ENCODE assay signal across 30 mouse cellular contexts in the genomic region with DNA sequence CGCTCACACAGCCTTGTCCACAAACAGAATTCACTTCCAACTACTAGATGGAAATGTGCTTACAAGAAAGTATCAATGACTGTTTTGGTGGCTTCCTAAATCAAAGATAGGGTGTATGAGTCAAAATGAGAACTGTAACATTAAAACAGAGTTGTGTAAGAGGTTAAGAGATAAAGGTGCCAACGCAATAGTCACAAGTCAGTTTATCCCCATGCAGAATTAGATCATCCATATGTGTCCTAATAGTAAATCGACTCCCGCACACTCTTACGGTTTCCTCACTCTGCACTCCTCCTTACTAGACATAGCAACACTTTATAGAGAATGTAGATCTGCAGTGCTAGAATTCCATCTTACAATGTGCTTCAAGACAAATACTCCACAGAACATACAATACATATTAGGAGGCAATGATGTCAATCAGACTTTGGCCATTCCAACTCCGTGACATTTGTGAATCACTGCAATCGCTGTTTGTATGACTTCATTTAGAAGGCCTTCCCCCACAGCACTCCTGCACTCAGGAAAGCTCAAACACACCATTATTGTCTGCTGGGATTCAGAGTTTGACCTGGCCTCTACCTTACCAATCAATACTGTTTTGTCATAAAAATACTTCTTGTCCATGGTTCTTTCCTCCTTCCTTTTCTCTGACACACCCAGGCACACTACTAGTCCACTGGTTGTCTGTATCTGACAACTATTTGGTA. TPM values are rescaled to one million over a fixed set of nuclear protein-coding genes. Genes with fewer than 3 reads are reported as not detected.
DNase-seq lines count a peak whose midpoint lies in the region; ATAC-seq and TF ChIP-seq lines count a peak whose summit lies in the region.
"Had no signal": no experiment of that assay in that cellular context is flagged by ENCODE, and none has a peak within 500 bp of the region (broad histone marks: within the 10 kb centered on the region; RNA-seq: fewer than 3 reads in every experiment).

No protein-coding gene starts in this region.

- no peak for TF ChIP-seq CTCF in heart, adult 2 months (IDR thresholded peaks at IDR 0.05)
- TF ChIP-seq CTCF in liver, embryonic 14.5 days (IDR thresholded peaks at IDR 0.05; ENCODE audit: low read depth): no peak

- no peak for DNase-seq in heart, adult 2 months
- no peak for DNase-seq in liver, embryonic 14.5 days (ENCODE audit: low read depth in 3 of 3, low spot score in 3 of 3)
- no peak for DNase-seq in retina, postnatal 1 day
- DNase-seq in hindbrain, embryonic 10.5 days (ENCODE audit: low spot score): no peak
- no peak for DNase-seq in thymus, postnatal 36 days
- DNase-seq: adrenal gland, postnatal 10 days; B cell, adult 2 months; cerebellum, adult 11-12 months; cerebellum, adult 9-11 months; gastrocnemius, postnatal 36 days; heart, postnatal 14 days; kidney, adult 11 months; kidney, postnatal 25 days; lung, embryonic 14.5 days; lung, postnatal 36 days; thymus, adult 2 months had no signal

- H3K9ac ChIP-seq in heart, embryonic 12.5 days: no peak overlapping the region
- H3K9ac ChIP-seq in heart, adult 2 months (ENCODE audit: low read depth, low read length): no peak overlapping the region
- H3K9ac ChIP-seq in intestine, embryonic 16.5 days (ENCODE audit: low read depth, low read length): no peak overlapping the region
- no peak overlapping the region for H3K9ac ChIP-seq in liver, embryonic 14.5 days (replicated peaks)
- H3K9ac ChIP-seq: embryonic facial prominence, embryonic 13.5 days; forebrain, embryonic 15.5 days; limb, embryonic 13.5 days; lung, embryonic 14.5 days; midbrain, embryonic 13.5 days; neural tube, embryonic 13.5 days had no signal

- no peaks in the 10 kb centered on the region for H3K27me3 ChIP-seq in heart, embryonic 12.5 days (replicated peaks)
- no peaks in the 10 kb centered on the region for H3K27me3 ChIP-seq in heart, adult 2 months (ENCODE audit: control insufficient read depth, insufficient read depth, low read length)
- H3K27me3 ChIP-seq in intestine, embryonic 16.5 days (replicated peaks; ENCODE audit: control insufficient read depth, insufficient read depth, low read length): no peaks in the 10 kb centered on the region
- H3K27me3 ChIP-seq in liver, embryonic 14.5 days (ENCODE audit: control insufficient read depth, insufficient read depth, low read length): no peaks in the 10 kb centered on the region
- H3K27me3 ChIP-seq in hindbrain, embryonic 10.5 days (ENCODE audit: insufficient read depth, poor library complexity, severe bottlenecking): no peaks in the 10 kb centered on the region
- H3K27me3 ChIP-seq: embryonic facial prominence, embryonic 13.5 days; forebrain, embryonic 15.5 days; limb, embryonic 13.5 days; megakaryocyte, embryonic 14.5 days; midbrain, embryonic 13.5 days; neural tube, embryonic 13.5 days had no signal

- 78% methylated on average over 7 of the region's 7 CpGs for WGBS in heart, embryonic 12.5 days
- 76% methylated on average over 7 of the region's 7 CpGs for WGBS in heart, adult 2 months
- 75% methylated on average over 7 of the region's 7 CpGs for WGBS in intestine, embryonic 16.5 days
- WGBS in liver, embryonic 14.5 days (ENCODE audit: insufficient replicate concordance): 76% methylated on average over 7 of the region's 7 CpGs
- WGBS in hindbrain, embryonic 10.5 days: 93% methylated on average over 7 of the region's 7 CpGs

- no peak for TF ChIP-seq POLR2A in heart, adult 2 months (IDR thresholded peaks at IDR 0.05; ENCODE audit: insufficient read depth, low read depth, low read length)

- H3K4me2 ChIP-seq in heart, embryonic 12.5 days: no peak overlapping the region
- no peak overlapping the region for H3K4me2 ChIP-seq in intestine, embryonic 16.5 days (ENCODE audit: low read depth, low read length)
- peak overlapping the region; percentile 77 for H3K4me2 ChIP-seq in liver, embryonic 14.5 days (ENCODE audit: low read depth)
- H3K4me2 ChIP-seq: embryonic facial prominence, embryonic 13.5 days; forebrain, embryonic 15.5 days; limb, embryonic 13.5 days; lung, embryonic 14.5 days; midbrain, embryonic 13.5 days; neural tube, embryonic 13.5 days had no signal

- no peak overlapping the region for H3K4me3 ChIP-seq in heart, embryonic 12.5 days
- H3K4me3 ChIP-seq in heart, adult 2 months: no peak overlapping the region
- no peak overlapping the region for H3K4me3 ChIP-seq in intestine, embryonic 16.5 days (ENCODE audit: low read length)
- no peak overlapping the region for H3K4me3 ChIP-seq in liver, embryonic 14.5 days (ENCODE audit: insufficient read depth in 1 of 2, low read depth in 2 of 2, low read length in 2 of 2)
- H3K4me3 ChIP-seq in hindbrain, embryonic 10.5 days: no peak overlapping the region
- H3K4me3 ChIP-seq: embryonic facial prominence, embryonic 13.5 days; forebrain, embryonic 10.5 days; forebrain, embryonic 15.5 days; layer of hippocampus, adult 2 months; left cerebral cortex, adult 2 months; limb, embryonic 13.5 days; midbrain, embryonic 13.5 days; neural tube, embryonic 13.5 days had no signal

- peaks cover 13% of the 10 kb centered on the region for H3K79me2 ChIP-seq in heart, adult 2 months (replicated peaks; ENCODE audit: control insufficient read depth, insufficient read depth, low read length)

- peaks cover 42% of the 10 kb centered on the region for H3K4me1 ChIP-seq in heart, embryonic 12.5 days (replicated peaks)
- H3K4me1 ChIP-seq in heart, adult 2 months (ENCODE audit: control insufficient read depth, insufficient read depth, low read length): peaks cover 25% of the 10 kb centered on the region
- peaks cover 23% of the 10 kb centered on the region for H3K4me1 ChIP-seq in intestine, embryonic 16.5 days (ENCODE audit: control insufficient read depth, insufficient read depth, low read length)
- peaks cover 23 to 26% of the 10 kb centered on the region in 2 experiments for H3K4me1 ChIP-seq in liver, embryonic 14.5 days (replicated peaks; ENCODE audit: control insufficient read depth in 2 of 2, insufficient read depth in 2 of 2, low read length in 1 of 2)
- peaks cover 24% of the 10 kb centered on the region for H3K4me1 ChIP-seq in hindbrain, embryonic 10.5 days (replicated peaks)

- intact Hi-C loops in heart, adult 2 months (cut with DNase I): loop anchor here (5.0 to 10.0 kb wide), 4 partner anchors 152 to 775 kb away; a partner anchor contains a TSS

- H3K9me3 ChIP-seq in heart, embryonic 12.5 days (replicated peaks): peaks cover 3% of the 10 kb centered on the region; the same call in 1 of the 2 replicates
- H3K9me3 ChIP-seq in intestine, embryonic 16.5 days (ENCODE audit: control insufficient read depth, low read length): 0 out of 2 replicates have a peak, but pooled peaks cover 3% of the 10 kb centered on the region
- no peaks in the 10 kb centered on the region for H3K9me3 ChIP-seq in liver, embryonic 14.5 days (ENCODE audit: control insufficient read depth, low read length)
- H3K9me3 ChIP-seq in hindbrain, embryonic 10.5 days: peaks cover 18% of the 10 kb centered on the region
- H3K9me3 ChIP-seq: forebrain, embryonic 15.5 days; megakaryocyte, embryonic 14.5 days had no signal

- H3K27ac ChIP-seq in heart, embryonic 12.5 days (ENCODE audit: poor library complexity, severe bottlenecking): peak overlapping the region; percentile 21; the same call in 1 of the 2 replicates
- H3K27ac ChIP-seq in heart, adult 2 months: no peak overlapping the region
- 0 out of 2 replicates have a peak overlapping the region, but pooled peaks have one; percentile 38 for H3K27ac ChIP-seq in intestine, embryonic 16.5 days (ENCODE audit: low read length)
- H3K27ac ChIP-seq in liver, embryonic 14.5 days: no peak overlapping the region
- H3K27ac ChIP-seq in hindbrain, embryonic 10.5 days: no peak overlapping the region
- H3K27ac ChIP-seq: embryonic facial prominence, embryonic 13.5 days; forebrain, embryonic 10.5 days; forebrain, embryonic 15.5 days; layer of hippocampus, adult 2 months; left cerebral cortex, adult 2 months; limb, embryonic 13.5 days; midbrain, embryonic 13.5 days; neural tube, embryonic 13.5 days had no signal

- ATAC-seq in heart, embryonic 12.5 days (ENCODE audit: insufficient number of reproducible peaks, low FRiP score): no peak
- ATAC-seq in granulocyte monocyte progenitor cell, adult 5-6 weeks (replicated peaks; ENCODE audit: poor library complexity, severe bottlenecking): 0 out of 2 replicates have a peak, but pooled peaks have one; percentile 13
- ATAC-seq in intestine, embryonic 16.5 days: peak; percentile 37
- ATAC-seq in liver, embryonic 14.5 days (ENCODE audit: insufficient read depth): no peak
- ATAC-seq: activated CD4-positive, CD25-positive, alpha-beta regulatory T cell, adult 4 months; forebrain, embryonic 15.5 days; hindbrain, embryonic 16.5 days; midbrain, embryonic 13.5 days had no signal

- no peak for TF ChIP-seq EP300 in heart, adult 2 months (IDR thresholded peaks at IDR 0.05; ENCODE audit: insufficient read depth, low read depth, low read length)
- TF ChIP-seq EP300 in liver, embryonic 14.5 days (IDR thresholded peaks at IDR 0.05; ENCODE audit: low read depth): no peak

- H3K36me3 ChIP-seq in heart, embryonic 12.5 days: peaks cover 16% of the 10 kb centered on the region
- peaks cover 36% of the 10 kb centered on the region for H3K36me3 ChIP-seq in heart, adult 2 months (ENCODE audit: control insufficient read depth, insufficient read depth, low read length)
- peaks cover 4% of the 10 kb centered on the region for H3K36me3 ChIP-seq in intestine, embryonic 16.5 days (ENCODE audit: control insufficient read depth, insufficient read depth, low read length)
- H3K36me3 ChIP-seq in liver, embryonic 14.5 days (replicated peaks; ENCODE audit: control insufficient read depth, insufficient read depth, low read depth): peaks cover 12% of the 10 kb centered on the region
- peaks cover 36% of the 10 kb centered on the region for H3K36me3 ChIP-seq in hindbrain, embryonic 10.5 days

RNA-seq across cellular contexts. Expression of a gene that starts 4.5 kb away (rescaled TPM):
- polyA plus RNA-seq in heart, embryonic 12.5 days (2016; fragmentation: Nextera tagmentation; extraction: Ambion mirVana): 86.4 and 90.9 TPM in 2 replicates
- total RNA-seq in heart, adult 2 months (2021): 10 to 100 TPM; 32.5 to 33.9 TPM
- 10.0 and 23.9 TPM in 2 replicates for polyA plus RNA-seq in heart, adult 2 months (2012; rRNA removed)
- total RNA-seq in granulocyte monocyte progenitor cell, adult 5-6 weeks (2014; fragmentation: Nextera tagmentation): 24.6 and 27.8 TPM in 2 replicates
- 32.3 and 43.1 TPM in 2 replicates for total RNA-seq in granulocyte monocyte progenitor cell, adult 5-6 weeks (2017)
- polyA plus RNA-seq in intestine, embryonic 16.5 days (2015; fragmentation: Nextera tagmentation; extraction: Ambion mirVana): 10.8 and 26.1 TPM in 2 replicates
- polyA plus RNA-seq in liver, embryonic 14.5 days (2012; rRNA removed): 12.9 and 18.2 TPM in 2 replicates
- 34.9 and 42.0 TPM in 2 replicates for polyA plus RNA-seq in liver, embryonic 14.5 days (2014; fragmentation: Nextera tagmentation; extraction: Ambion mirVana)
- 36.4 and 48.1 TPM in 2 replicates for polyA plus RNA-seq in hindbrain, embryonic 10.5 days (2016; fragmentation: Nextera tagmentation; extraction: Ambion mirVana)

RNA-seq across cellular contexts. Expression of a gene that starts 41.9 kb away (rescaled TPM):
- 2.0 and 2.6 TPM in 2 replicates for polyA plus RNA-seq in heart, embryonic 12.5 days (2016; fragmentation: Nextera tagmentation; extraction: Ambion mirVana)
- 10 to 100 TPM in 1 of 2 experiments, 1 to 10 TPM in 1; 7.6 to 10.2 TPM for total RNA-seq in heart, adult 2 months (2021)
- polyA plus RNA-seq in heart, adult 2 months (2012; rRNA removed): 1.0 and 3.2 TPM in 2 replicates
- total RNA-seq in granulocyte monocyte progenitor cell, adult 5-6 weeks (2014; fragmentation: Nextera tagmentation): not detected in 2 replicates
- total RNA-seq in granulocyte monocyte progenitor cell, adult 5-6 weeks (2017): 0.09 and 0.10 TPM in 2 replicates
- polyA plus RNA-seq in intestine, embryonic 16.5 days (2015; fragmentation: Nextera tagmentation; extraction: Ambion mirVana): 0.40 and 0.77 TPM in 2 replicates
- polyA plus RNA-seq in liver, embryonic 14.5 days (2012; rRNA removed): 0.12 and 0.13 TPM in 2 replicates
- 0.14 and 0.18 TPM in 2 replicates for polyA plus RNA-seq in liver, embryonic 14.5 days (2014; fragmentation: Nextera tagmentation; extraction: Ambion mirVana)
- 0.08 and 0.30 TPM in 2 replicates for polyA plus RNA-seq in hindbrain, embryonic 10.5 days (2016; fragmentation: Nextera tagmentation; extraction: Ambion mirVana)

Comparison
In these comparisons a context has a peak if more than half of its experiments do, and no peak if none do; other contexts are left out.
1. H3K27ac ChIP-seq: peak in heart, embryonic 12.5 days (single experiment) and intestine, embryonic 16.5 days (single experiment); none in heart, adult 2 months (single experiment), liver, embryonic 14.5 days (single experiment) and hindbrain, embryonic 10.5 days (single experiment).
2. ATAC-seq: peak in granulocyte monocyte progenitor cell, adult 5-6 weeks (single experiment) and intestine, embryonic 16.5 days (single experiment); none in heart, embryonic 12.5 days (single experiment) and liver, embryonic 14.5 days (single experiment).